Mouse (Mus musculus) 416B (cell line): ENCODE measurements around the gene Cers4.
A peak's percentile ranks its signal among the peaks of the same experiment; 100 is the strongest.

Source experiments
- DNase-seq: peaks from one replicate; pipeline ENCODE4 v3.0.0; 2011; ENCODE audit warnings: low read depth

Gene Cers4

GRCm38 (mm10) chr8:4492851-4493685 lies at the start of gene Cers4:
Gene Cers4, plus strand, starts transcription at chr8:4493026.
- DNase-seq, result peak; percentile 97

GRCm38 (mm10) chr8:4458165-4458564 lies 34.7 kb upstream of the Cers4 start:
- peak; percentile 54 for DNase-seq

GRCm38 (mm10) chr8:4463061-4463460 lies 29.8 kb upstream of the Cers4 start:
- DNase-seq, result no peak

GRCm38 (mm10) chr8:4474419-4475187 lies 18.2 kb upstream of the Cers4 start:
- no peak for DNase-seq

GRCm38 (mm10) chr8:4481154-4481553 lies 11.7 kb upstream of the Cers4 start:
- DNase-seq, result no peak

- no peak for DNase-seq
These were observed 11.2 kb upstream of the Cers4 start for GRCm38 (mm10) chr8:4481586-4481985.

- no peak for DNase-seq
These were observed 10.3 kb upstream of the Cers4 start for GRCm38 (mm10) chr8:4482501-4482900.

- no peak for DNase-seq
These were observed 9.5 kb upstream of the Cers4 start for GRCm38 (mm10) chr8:4483330-4483729.

GRCm38 (mm10) chr8:4493686-4494440 lies 1.0 kb downstream of the Cers4 start:
- DNase-seq, result no peak

GRCm38 (mm10) chr8:4495976-4496375 lies 3.1 kb downstream of the Cers4 start:
- no peak for DNase-seq

- peak; percentile 49 for DNase-seq
These were observed 4.8 kb downstream of the Cers4 start for GRCm38 (mm10) chr8:4497610-4498009.

- no peak for DNase-seq
These were observed 12.5 kb downstream of the Cers4 start for GRCm38 (mm10) chr8:4505364-4505763.

GRCm38 (mm10) chr8:4507527-4507926 lies 14.7 kb downstream of the Cers4 start:
- no peak for DNase-seq

- DNase-seq, result peak; percentile 43
These were observed 18.0 kb downstream of the Cers4 start for GRCm38 (mm10) chr8:4510824-4511223.

GRCm38 (mm10) chr8:4511429-4512115 lies 18.7 kb downstream of the Cers4 start:
- no peak for DNase-seq

- no peak for DNase-seq
These were observed 19.3 kb downstream of the Cers4 start for GRCm38 (mm10) chr8:4512116-4512495.

- DNase-seq, result peak; percentile 63
These were observed 23.3 kb downstream of the Cers4 start for GRCm38 (mm10) chr8:4516162-4516561.

- no peak for DNase-seq
These were observed 28.6 kb downstream of the Cers4 start for GRCm38 (mm10) chr8:4521472-4521871.

- no peak for DNase-seq
These were observed 30.7 kb downstream of the Cers4 start for GRCm38 (mm10) chr8:4523525-4523924.
